Mouse (Mus musculus): ENCODE measurements at regions not wholly inside any gene's neighbourhood (a gene's known extent, or its start where the extent isn't known, plus 50 kb on each side); places are given as distances from the start of the nearest gene placed in this dataset.

DNA sequence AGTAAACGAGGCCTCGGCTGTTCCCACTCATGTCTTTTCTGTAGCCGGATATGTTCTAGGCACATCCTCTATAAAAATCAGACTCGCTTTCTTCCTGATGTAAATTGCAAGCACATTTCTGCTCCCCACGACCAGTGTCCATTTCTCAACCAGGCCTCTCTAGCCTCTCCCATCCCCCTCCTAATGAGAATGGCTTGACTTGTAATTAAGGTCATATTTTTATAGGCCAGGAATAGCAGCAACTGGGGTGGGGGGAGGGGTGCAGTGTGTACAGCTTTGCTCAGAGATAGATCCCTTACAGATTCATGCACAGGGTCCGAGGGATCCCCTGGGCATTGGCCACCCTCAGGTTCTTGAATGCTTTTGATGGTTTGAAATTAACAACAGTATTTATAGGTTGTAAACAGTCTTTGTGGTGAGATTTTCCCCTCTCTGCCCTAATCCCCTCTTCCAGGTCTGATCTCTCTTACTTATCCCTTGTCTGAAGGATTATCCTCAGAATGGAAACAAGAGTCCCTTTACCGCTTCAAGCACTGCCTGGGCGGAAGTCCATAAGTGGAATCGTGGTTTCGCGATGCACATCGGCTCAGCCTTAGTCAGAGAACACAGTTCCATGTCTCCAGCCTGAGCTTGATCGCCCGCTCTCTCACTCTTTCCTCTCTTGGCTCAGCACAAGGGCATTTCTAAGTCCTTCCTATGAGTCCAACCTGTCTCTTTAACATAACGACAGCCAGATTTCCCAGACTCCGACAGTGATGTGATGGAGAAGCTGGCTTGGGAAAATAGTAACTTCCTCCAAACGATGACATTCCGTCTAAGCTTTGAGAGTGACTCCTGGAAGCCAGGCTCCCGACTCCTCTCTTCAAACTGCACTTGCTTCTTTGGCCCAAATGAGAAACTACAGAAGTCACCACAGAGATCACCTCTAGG lies 124.3 kb upstream of the Msx2 start:
- DNase-seq (ENCODE audit: low read depth, low spot score): no peak

DNA sequence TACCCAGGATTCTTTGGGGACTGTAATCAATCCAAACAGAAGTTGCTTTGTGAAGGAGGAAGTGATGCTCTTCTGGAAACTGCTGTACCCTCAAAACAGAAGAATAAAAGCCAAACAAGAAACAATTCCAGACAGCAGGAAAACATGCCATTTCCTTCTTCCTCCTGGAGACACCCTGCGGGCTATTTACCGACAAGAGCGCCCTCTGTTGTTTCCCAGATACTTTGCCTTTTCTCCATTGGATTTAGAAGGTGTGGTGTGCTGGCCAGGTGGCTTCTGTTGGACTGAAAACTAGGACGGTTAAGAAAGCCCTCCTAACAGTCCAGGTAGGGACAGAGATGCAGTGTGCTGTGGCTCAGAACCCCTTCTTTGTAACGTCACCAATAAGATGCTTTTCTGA lies 119.9 kb upstream of the Msx2 start:
- peak; percentile 48 for DNase-seq (ENCODE audit: low read depth, low spot score)

DNA sequence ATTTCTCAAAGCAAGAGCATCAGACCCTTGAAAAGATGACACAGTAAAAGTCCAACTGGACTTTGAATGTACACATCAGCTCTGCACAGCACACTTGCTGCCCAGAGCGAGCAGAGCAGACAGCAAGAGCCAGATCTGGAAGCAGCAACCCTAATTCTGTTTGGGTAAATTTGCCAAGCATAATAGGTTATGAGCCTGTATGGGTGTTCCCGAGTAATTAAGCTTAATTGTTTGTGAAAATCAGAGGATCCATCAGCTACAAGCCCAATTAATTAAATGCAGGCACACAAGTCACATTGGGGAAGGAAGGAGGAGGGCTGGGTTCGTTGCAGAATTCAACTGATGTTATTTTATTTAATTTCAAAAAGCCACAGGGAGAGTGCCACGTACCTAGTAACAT lies 113.9 kb upstream of the Msx2 start:
- no peak for DNase-seq (ENCODE audit: low read depth, low spot score)

DNA sequence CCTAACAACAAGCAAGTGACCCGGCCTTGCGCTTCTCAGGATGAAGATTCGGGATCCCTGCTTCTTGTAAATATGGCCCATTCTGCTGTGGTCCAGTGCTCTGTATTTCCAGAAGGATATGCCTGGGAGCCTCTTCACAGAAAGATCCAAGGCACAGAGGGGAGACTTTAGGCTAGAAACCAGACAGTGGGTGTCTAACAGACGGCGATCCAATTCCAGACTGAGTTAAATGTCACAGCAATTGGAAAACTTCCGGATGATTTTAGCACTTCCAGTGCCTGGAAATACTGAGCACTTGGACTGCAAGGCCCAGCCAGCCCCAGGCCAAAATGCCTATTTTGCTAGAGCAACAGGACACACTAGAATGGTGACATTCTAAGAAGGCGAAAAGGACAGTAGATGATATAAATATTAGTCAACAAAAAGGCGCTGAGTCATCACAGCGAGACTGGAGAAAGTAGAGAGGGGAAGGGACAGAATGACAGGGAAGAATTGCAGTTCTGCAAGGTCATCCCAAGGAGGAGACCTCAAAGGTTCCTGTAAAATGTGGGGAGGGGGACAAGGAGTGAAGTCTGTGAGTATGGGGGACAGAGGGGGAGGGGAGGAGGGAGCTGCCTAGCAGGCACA lies 111.7 kb upstream of the Msx2 start:
- DNase-seq (ENCODE audit: low read depth, low spot score): peak; percentile 36

DNA sequence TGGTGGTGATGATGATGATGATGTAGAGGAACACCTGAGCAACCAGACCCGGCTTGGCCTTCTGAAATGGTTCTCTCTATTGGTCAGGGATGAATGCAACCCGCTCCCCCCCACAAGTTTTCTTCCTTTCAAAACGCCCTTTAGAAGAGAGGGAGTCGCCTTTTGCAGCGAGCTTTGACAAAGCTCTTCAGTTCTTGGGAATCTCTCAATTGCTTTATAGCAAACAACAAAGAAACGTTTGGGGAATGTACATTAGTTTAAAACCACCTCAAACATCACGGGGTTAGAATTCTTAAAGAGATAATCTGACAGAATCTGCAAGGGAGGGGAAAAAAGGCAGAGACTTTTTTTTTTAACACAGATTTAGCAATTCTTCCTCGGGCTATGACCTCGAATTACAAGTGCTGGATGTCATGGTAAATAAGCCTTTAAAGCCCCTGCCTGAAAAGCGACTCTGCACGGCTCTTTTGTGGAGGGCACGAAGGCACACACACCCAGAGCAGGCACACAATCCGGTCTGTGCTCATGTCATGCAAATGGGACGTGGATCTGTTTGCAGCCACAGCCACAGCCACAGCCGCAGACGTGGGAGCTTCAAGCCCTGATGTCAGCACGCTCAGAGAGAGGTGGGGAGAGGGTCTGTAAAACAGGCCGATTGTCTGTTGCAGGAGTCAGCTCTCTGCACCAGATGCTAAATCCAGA lies 81.2 kb upstream of the Msx2 start:
- DNase-seq (ENCODE audit: low read depth, low spot score): no peak

DNA sequence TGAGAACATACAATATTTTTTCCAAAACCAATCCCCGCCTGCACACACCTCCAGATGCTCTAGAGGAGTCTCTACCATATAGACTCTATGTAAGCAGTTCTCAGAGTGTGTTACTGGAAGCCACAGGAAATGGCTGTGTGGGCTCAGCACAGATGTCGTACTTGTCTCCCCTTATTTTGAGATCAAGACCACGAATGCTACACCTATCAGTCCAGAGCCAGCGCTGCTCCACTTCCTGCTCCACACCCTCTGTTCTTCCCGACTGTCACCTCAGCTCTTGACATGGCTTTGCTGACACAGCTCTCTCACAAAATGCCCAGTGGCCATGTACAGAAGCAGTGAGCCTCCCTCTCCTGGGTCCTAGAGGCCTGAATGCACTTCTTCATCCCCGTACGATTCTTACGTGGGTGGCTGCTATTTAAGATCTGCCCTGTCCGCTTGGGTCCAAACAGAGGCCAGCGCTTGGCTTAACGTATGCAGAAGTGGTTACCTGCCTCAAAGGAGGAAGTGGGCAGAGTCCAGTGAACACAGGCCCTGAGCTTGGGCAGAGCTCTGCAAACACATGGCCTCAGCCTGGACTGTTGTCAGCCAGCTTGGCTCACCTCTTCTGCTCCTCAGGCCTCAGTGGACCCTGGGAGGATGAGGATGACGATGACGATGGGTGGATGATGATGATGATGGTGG lies 80.5 kb upstream of the Msx2 start:
- no peak for DNase-seq (ENCODE audit: low read depth, low spot score)

DNA sequence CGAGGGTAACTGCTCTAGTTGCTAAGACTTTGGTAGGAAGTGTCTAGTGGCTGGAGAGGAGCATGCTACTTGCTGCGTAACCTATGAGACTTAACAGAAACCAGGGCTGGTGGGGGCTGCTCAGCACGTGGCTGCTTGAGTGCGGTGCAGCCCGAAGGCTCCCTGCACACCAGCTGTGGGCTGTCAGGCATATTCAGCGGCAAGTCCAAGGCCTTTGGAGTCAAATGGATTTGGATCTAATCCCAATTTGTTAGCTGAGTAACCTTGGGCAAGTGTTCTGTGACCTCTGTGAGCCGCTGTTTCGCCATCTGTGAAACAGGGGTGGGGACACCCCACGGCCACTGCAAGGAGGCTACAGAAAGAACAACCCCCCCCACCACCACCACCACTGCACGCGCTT lies 75.5 kb upstream of the Msx2 start:
- DNase-seq (ENCODE audit: low read depth, low spot score): no peak

DNA sequence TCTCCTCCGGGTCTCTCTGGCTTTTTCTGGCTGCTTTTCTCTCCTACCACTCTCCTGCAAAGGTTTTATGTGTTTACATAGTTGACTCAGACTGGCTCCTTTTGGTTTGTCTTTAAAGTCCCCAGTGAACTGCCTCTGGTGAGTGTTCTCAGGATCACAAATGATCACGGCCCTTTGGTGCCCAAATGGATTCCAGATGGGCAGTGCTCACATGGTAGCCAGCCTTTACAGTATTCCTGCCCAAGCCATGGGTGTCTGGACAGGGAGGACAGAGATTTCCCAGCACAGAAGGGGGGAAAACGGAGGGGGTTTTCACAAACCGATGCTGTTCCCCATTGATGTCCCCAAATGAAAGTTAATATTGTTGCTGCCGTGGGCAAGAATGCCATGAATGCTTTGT lies 70.4 kb upstream of the Msx2 start:
- peak; percentile 54 for DNase-seq (ENCODE audit: low read depth, low spot score)

DNA sequence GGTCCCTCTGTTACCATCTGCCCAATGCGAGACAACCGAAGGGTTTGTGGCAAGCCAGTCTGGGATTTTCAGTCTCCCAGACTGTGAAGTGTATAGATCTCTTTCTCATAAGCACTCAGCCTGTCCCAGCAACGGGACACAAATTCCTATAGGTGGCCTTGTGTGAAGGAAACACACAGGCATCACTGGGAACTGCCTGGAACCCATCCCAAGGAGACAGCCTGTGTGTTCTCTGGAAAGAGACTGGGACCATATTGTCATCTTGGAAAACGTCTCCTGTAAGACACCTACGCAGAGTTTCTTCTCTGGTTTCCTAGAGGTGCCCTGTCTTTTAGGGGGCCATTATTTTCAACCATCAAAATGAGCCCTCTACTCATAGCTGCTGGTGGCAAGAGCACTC lies 66.9 kb upstream of the Msx2 start:
- DNase-seq (ENCODE audit: low read depth, low spot score): no peak

DNA sequence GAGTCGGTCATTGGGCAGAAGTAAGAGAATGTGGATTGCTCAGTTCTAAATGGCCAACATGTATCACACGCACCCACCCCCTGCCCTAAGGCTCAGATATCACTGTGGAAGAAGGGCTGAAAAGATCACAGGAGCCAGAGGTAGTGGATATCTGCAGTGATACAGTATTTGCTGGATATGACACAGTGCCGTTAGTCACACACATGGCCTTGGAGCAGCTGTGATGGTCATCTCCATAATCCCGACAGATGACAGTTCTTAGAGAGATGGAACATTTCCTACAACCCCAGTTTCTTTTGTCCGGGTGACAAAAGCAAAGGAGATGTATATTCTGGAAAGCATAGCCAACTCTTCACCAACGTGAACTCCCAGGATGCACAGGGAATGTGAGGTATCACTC lies 65.1 kb upstream of the Msx2 start:
- DNase-seq (ENCODE audit: low read depth, low spot score): no peak

DNA sequence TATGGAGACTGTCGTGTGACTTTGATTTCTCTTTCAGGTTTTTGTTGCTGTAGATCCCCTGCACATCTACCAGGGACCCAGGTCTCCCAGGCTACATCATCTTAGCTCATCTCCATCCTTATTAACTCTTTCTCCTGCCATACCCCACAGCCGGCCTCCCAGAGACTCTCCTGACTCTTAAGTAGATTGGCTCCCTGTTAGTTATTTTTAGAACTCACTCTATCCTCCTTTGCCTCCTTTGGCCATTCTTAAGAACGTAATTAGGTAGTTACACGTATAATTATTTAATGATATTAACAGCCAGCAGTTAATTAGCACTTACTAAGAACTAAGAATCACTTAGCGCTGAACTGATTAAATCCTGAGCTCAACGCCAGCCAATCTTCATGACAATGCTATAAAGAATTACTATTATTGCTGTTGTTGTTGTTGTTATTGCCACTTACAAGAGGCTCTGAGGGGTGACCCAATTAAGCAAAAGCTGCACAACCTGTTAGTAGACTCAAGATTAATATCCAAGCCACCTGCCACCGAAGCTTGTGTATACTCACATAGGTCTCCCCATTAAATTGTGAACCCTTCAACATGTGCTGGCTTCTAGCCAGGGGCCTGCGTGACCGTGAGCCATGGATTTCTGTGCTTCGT lies 63.0 kb upstream of the Msx2 start:
- DNase-seq (ENCODE audit: low read depth, low spot score): no peak

DNA sequence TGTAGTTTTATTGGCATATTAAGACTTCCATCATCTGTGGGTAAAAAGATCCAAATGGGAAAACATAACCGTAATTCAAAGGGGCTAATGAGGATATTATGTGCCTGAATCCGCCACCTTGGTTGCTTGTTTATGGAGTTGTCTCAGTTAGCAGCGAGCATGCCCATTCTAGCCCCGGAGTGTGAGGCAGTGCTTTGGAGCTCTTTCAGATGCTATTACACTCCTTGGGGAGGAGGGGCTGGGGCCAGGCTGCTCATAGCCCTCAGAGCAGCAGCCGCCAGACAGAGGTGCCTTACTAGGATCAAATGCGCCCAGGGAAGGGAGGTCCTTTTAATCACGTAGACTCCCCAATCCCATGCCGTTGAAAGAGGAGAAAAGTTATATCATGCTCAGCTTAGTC lies 60.9 kb upstream of the Msx2 start:
- DNase-seq (ENCODE audit: low read depth, low spot score): no peak

DNA sequence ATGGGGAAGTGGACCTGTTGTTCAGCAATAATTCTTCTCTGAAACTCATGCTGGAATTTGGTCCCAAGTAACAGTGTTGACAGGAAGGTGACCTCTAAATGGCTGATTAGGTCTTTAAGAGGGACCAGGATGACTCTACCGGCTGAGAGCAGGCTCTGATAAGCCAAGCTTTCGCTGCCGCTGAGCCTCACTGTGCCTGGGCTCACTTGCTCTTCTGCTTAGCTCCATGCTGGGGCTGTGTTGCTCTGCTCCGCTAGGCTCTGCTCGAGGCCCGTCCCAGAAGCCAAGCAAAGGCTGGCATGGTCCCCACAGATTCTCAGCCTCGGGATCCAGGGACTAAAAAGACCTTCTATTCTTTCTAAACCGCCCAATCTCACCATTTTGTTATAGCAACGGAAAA lies 54.0 kb upstream of the Msx2 start:
- DNase-seq (ENCODE audit: low read depth, low spot score): no peak

DNA sequence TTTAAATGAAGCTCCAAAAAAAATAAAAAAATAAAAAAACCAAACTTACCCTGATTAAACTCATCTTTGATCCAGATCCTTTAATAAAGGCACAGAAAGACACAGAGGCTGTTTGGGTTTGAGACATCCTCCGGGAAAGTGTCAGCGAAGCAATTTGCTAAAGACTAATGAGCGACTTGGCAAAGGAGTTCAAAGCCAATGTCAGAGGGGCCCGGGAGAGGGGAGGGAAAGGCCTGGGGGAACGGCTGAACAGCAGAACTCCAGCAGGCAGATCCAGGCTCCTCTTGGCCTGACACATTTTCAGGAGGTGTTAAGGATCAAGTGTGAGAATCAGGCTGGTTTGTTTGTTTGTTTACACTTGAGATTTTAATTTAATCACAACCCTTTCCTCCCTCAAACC lies 49.9 kb upstream of the Msx2 start:
- DNase-seq (ENCODE audit: low read depth, low spot score): no peak
